Mouse (Mus musculus): ENCODE data around the gene Sp3. TPM values are rescaled to one million over a fixed set of nuclear protein-coding genes. Genes with fewer than 3 reads are reported as not detected.

Gene Sp3
- polyA plus RNA-seq, 1 experiment from 2014 or later, result 69.1 TPM

GRCm38 (mm10) chr2:72982110-72982785, 2.0 kb upstream of the Sp3 start:
- Histone ChIP-seq H3K4me1 (ENCODE audit: control insufficient read depth, insufficient read depth, low read length) (peaks cover 5% of the 10 kb centered on the region; the same call in 1 of the 2 replicates), H3K4me3 (ENCODE audit: low read depth, low read length) (no peak overlapping the region), H3K9ac (ENCODE audit: low read length) (no peak overlapping the region), H3K4me2 (no peak overlapping the region), H3K27ac (ENCODE audit: low read depth, low read length) (no peak overlapping the region), H3K9me3 (ENCODE audit: control insufficient read depth, low read length) (no peaks in the 10 kb centered on the region), H3K36me3 (ENCODE audit: control insufficient read depth, insufficient read depth, low read length) (no peaks in the 10 kb centered on the region), H3K27me3 (ENCODE audit: control insufficient read depth, insufficient read depth, low read length) (no peaks in the 10 kb centered on the region)
- DNase-seq (ENCODE audit: low spot score, missing footprints), result peak; percentile 72
- no peak for ATAC-seq (ENCODE audit: low FRiP score)
- 93% methylated on average over 7 of the region's 7 CpGs for WGBS

GRCm38 (mm10) chr2:72981441-72982109, 1.3 kb upstream of the Sp3 start:
- Histone ChIP-seq H3K27ac (ENCODE audit: low read depth, low read length) (peak overlapping the region; percentile 100; the same call in 1 of the 2 replicates), H3K4me3 (ENCODE audit: low read depth, low read length) (peak overlapping the region; percentile 100), H3K4me2 (peak overlapping the region; percentile 68), H3K36me3 (ENCODE audit: control insufficient read depth, insufficient read depth, low read length) (no peaks in the 10 kb centered on the region), H3K9ac (ENCODE audit: low read length) (peak overlapping the region; percentile 100), H3K27me3 (ENCODE audit: control insufficient read depth, insufficient read depth, low read length) (no peaks in the 10 kb centered on the region), H3K9me3 (ENCODE audit: control insufficient read depth, low read length) (no peaks in the 10 kb centered on the region), H3K4me1 (ENCODE audit: control insufficient read depth, insufficient read depth, low read length) (peaks cover 7% of the 10 kb centered on the region; the same call in 1 of the 2 replicates)
- ATAC-seq (ENCODE audit: low FRiP score) (no peak), DNase-seq (ENCODE audit: low spot score, missing footprints) (no peak)
- WGBS, result 81% methylated on average over 9 of the region's 9 CpGs

- Histone ChIP-seq H3K4me3 (ENCODE audit: low read depth, low read length) (peak overlapping the region; percentile 100), H3K4me2 (peak overlapping the region; percentile 68), H3K9me3 (ENCODE audit: control insufficient read depth, low read length) (no peaks in the 10 kb centered on the region), H3K4me1 (ENCODE audit: control insufficient read depth, insufficient read depth, low read length) (peaks cover 9% of the 10 kb centered on the region; the same call in 1 of the 2 replicates), H3K9ac (ENCODE audit: low read length) (peak overlapping the region; percentile 100), H3K27ac (ENCODE audit: low read depth, low read length) (peak overlapping the region; percentile 100), H3K27me3 (ENCODE audit: control insufficient read depth, insufficient read depth, low read length) (no peaks in the 10 kb centered on the region), H3K36me3 (ENCODE audit: control insufficient read depth, insufficient read depth, low read length) (no peaks in the 10 kb centered on the region)
- no peak for ATAC-seq (ENCODE audit: low FRiP score)
- DNase-seq (ENCODE audit: low spot score, missing footprints), result no peak
- WGBS, result 17% methylated on average over 3 of the region's 3 CpGs
Measured at GRCm38 (mm10) chr2:72981075-72981420, 802 bp upstream of the Sp3 start.

- WGBS, result 1% methylated on average over 22 of the region's 54 CpGs
- no peak for DNase-seq (ENCODE audit: low spot score, missing footprints)
Measured at GRCm38 (mm10) chr2:72979659-72980071, 581 bp downstream of the Sp3 start.

GRCm38 (mm10) chr2:72978901-72979658, 1.2 kb downstream of the Sp3 start:
- DNase-seq (ENCODE audit: low spot score, missing footprints), result peak; percentile 98
- 0% methylated on average over 54 of the region's 107 CpGs for WGBS
- H3K27me3 ChIP-seq (ENCODE audit: control insufficient read depth, insufficient read depth, low read length), result no peaks in the 10 kb centered on the region
- H3K4me3 ChIP-seq (ENCODE audit: low read depth, low read length), result peak overlapping the region; percentile 100
- no peaks in the 10 kb centered on the region for H3K36me3 ChIP-seq (ENCODE audit: control insufficient read depth, insufficient read depth, low read length)
- ATAC-seq (ENCODE audit: low FRiP score), result peak; percentile 81
- H3K4me1 ChIP-seq (ENCODE audit: control insufficient read depth, insufficient read depth, low read length), result peaks cover 7% of the 10 kb centered on the region; the same call in 1 of the 2 replicates
- H3K4me2 ChIP-seq, result peak overlapping the region; percentile 71
- H3K27ac ChIP-seq (ENCODE audit: low read depth, low read length), result peak overlapping the region; percentile 100
- H3K9me3 ChIP-seq (ENCODE audit: control insufficient read depth, low read length), result no peaks in the 10 kb centered on the region
- peak overlapping the region; percentile 100 for H3K9ac ChIP-seq (ENCODE audit: low read length)

More at GRCm38 (mm10) chr2:72979659-72980071, 581 bp downstream of the Sp3 start:
- peak overlapping the region; percentile 100 for H3K4me3 ChIP-seq (ENCODE audit: low read depth, low read length)
- no peaks in the 10 kb centered on the region for H3K36me3 ChIP-seq (ENCODE audit: control insufficient read depth, insufficient read depth, low read length)
- ATAC-seq (ENCODE audit: low FRiP score), result peak; percentile 71
- H3K9ac ChIP-seq (ENCODE audit: low read length), result peak overlapping the region; percentile 100
- H3K4me2 ChIP-seq, result peak overlapping the region; percentile 36
- H3K27ac ChIP-seq (ENCODE audit: low read depth, low read length), result peak overlapping the region; percentile 100
- H3K27me3 ChIP-seq (ENCODE audit: control insufficient read depth, insufficient read depth, low read length), result no peaks in the 10 kb centered on the region
- peaks cover 7% of the 10 kb centered on the region; the same call in 1 of the 2 replicates for H3K4me1 ChIP-seq (ENCODE audit: control insufficient read depth, insufficient read depth, low read length)
- no peaks in the 10 kb centered on the region for H3K9me3 ChIP-seq (ENCODE audit: control insufficient read depth, low read length)

- H3K36me3 ChIP-seq (ENCODE audit: control insufficient read depth, insufficient read depth, low read length), result no peaks in the 10 kb centered on the region
- peak overlapping the region; percentile 100 for H3K4me3 ChIP-seq (ENCODE audit: low read depth, low read length)
- H3K27me3 ChIP-seq (ENCODE audit: control insufficient read depth, insufficient read depth, low read length), result no peaks in the 10 kb centered on the region
- H3K4me1 ChIP-seq (ENCODE audit: control insufficient read depth, insufficient read depth, low read length), result peaks cover 7% of the 10 kb centered on the region; the same call in 1 of the 2 replicates
- peak; percentile 96 for DNase-seq (ENCODE audit: low spot score, missing footprints)
- peak overlapping the region; percentile 100 for H3K27ac ChIP-seq (ENCODE audit: low read depth, low read length)
- no peaks in the 10 kb centered on the region for H3K9me3 ChIP-seq (ENCODE audit: control insufficient read depth, low read length)
- WGBS, result under 1% methylated on average over 27 of the region's 38 CpGs
- peak overlapping the region; percentile 100 for H3K9ac ChIP-seq (ENCODE audit: low read length)
- peak; percentile 28 for ATAC-seq (ENCODE audit: low FRiP score)
- H3K4me2 ChIP-seq, result peak overlapping the region; percentile 71
Measured at GRCm38 (mm10) chr2:72978473-72978872, 1.8 kb downstream of the Sp3 start.

GRCm38 (mm10) chr2:72977272-72977671, 3.0 kb downstream of the Sp3 start:
- Histone ChIP-seq H3K9ac (ENCODE audit: low read length) (no peak overlapping the region), H3K4me1 (ENCODE audit: control insufficient read depth, insufficient read depth, low read length) (peaks cover 7% of the 10 kb centered on the region; the same call in 1 of the 2 replicates), H3K4me2 (peak overlapping the region; percentile 42), H3K4me3 (ENCODE audit: low read depth, low read length) (no peak overlapping the region), H3K27me3 (ENCODE audit: control insufficient read depth, insufficient read depth, low read length) (no peaks in the 10 kb centered on the region), H3K36me3 (ENCODE audit: control insufficient read depth, insufficient read depth, low read length) (no peaks in the 10 kb centered on the region), H3K9me3 (ENCODE audit: control insufficient read depth, low read length) (no peaks in the 10 kb centered on the region), H3K27ac (ENCODE audit: low read depth, low read length) (no peak overlapping the region)
- DNase-seq (ENCODE audit: low spot score, missing footprints) (no peak), ATAC-seq (ENCODE audit: low FRiP score) (no peak)
- WGBS, result 83% methylated on average over 1 of the region's 1 CpGs

- peaks cover 7% of the 10 kb centered on the region; the same call in 1 of the 2 replicates for H3K4me1 ChIP-seq (ENCODE audit: control insufficient read depth, insufficient read depth, low read length)
- ATAC-seq (ENCODE audit: low FRiP score), result no peak
- no peak overlapping the region for H3K4me2 ChIP-seq
- H3K36me3 ChIP-seq (ENCODE audit: control insufficient read depth, insufficient read depth, low read length), result peaks cover 3% of the 10 kb centered on the region; the same call in 1 of the 2 replicates
- H3K9ac ChIP-seq (ENCODE audit: low read length), result no peak overlapping the region
- no peak overlapping the region for H3K27ac ChIP-seq (ENCODE audit: low read depth, low read length)
- H3K27me3 ChIP-seq (ENCODE audit: control insufficient read depth, insufficient read depth, low read length), result no peaks in the 10 kb centered on the region
- no peaks in the 10 kb centered on the region for H3K9me3 ChIP-seq (ENCODE audit: control insufficient read depth, low read length)
- H3K4me3 ChIP-seq (ENCODE audit: low read depth, low read length), result no peak overlapping the region
- DNase-seq (ENCODE audit: low spot score, missing footprints), result no peak
Measured at GRCm38 (mm10) chr2:72976036-72976435, 4.2 kb downstream of the Sp3 start.

Measured in midbrain, embryonic 11.5 days (tissue).